In genomic region chr5:142814161-142814651, GRCm38 (mm10) we compare ENCODE assay signal across 8 mouse cellular contexts. TPM values are rescaled to one million over a fixed set of nuclear protein-coding genes. Genes with fewer than 3 reads are reported as not detected.
DNase-seq lines count a peak whose midpoint lies in the region; ATAC-seq and TF ChIP-seq lines count a peak whose summit lies in the region.

No protein-coding gene starts in this region.

- H3K36me3 ChIP-seq in ES-Bruce4 (ENCODE audit: control insufficient read depth, insufficient read depth, low read length, poor library complexity, severe bottlenecking) = no peaks in the 10 kb centered on the region
- H3K36me3 ChIP-seq in embryonic facial prominence, embryonic 12.5 days = peaks cover 19% of the 10 kb centered on the region
- no peaks in the 10 kb centered on the region for H3K36me3 ChIP-seq in heart, postnatal 0 days (replicated peaks; ENCODE audit: control insufficient read depth, insufficient read depth, low read length)
- H3K36me3 ChIP-seq in midbrain, embryonic 10.5 days = peaks cover 26% of the 10 kb centered on the region

- H3K27ac ChIP-seq in ES-Bruce4 (ENCODE audit: insufficient read depth, low read length) = no peak overlapping the region
- peak overlapping the region; percentile 100 for H3K27ac ChIP-seq in embryonic facial prominence, embryonic 12.5 days
- peak overlapping the region; percentile 99 for H3K27ac ChIP-seq in heart, postnatal 0 days (ENCODE audit: low read depth)
- H3K27ac ChIP-seq in midbrain, embryonic 10.5 days (replicated peaks) = peak overlapping the region; percentile 100

- TF ChIP-seq CTCF in ES-Bruce4 (IDR thresholded peaks at IDR 0.05; ENCODE audit: low read depth, low read length) = no peak
- TF ChIP-seq CTCF in heart, postnatal 0 days (IDR thresholded peaks at IDR 0.05; ENCODE audit: low read depth) = no peak

- H3K27me3 ChIP-seq in ES-Bruce4 (ENCODE audit: control insufficient read depth, insufficient read depth, low read length, poor library complexity, severe bottlenecking) = peaks cover 25% of the 10 kb centered on the region
- H3K27me3 ChIP-seq in embryonic facial prominence, embryonic 12.5 days = no peaks in the 10 kb centered on the region
- no peaks in the 10 kb centered on the region for H3K27me3 ChIP-seq in heart, postnatal 0 days (ENCODE audit: control insufficient read depth, insufficient read depth, low read length)
- H3K27me3 ChIP-seq in midbrain, embryonic 10.5 days (ENCODE audit: low read depth, poor library complexity, severe bottlenecking) = no peaks in the 10 kb centered on the region

- DNase-seq in embryo, embryonic 11 days = peak; percentile 63
- DNase-seq in embryo, embryonic 9.5 days (ENCODE audit: extremely low spot score) = no peak
- peak; percentile 64 for DNase-seq in heart, postnatal 0 days (ENCODE audit: low spot score)
- peak; percentile 60 to 73 for DNase-seq in kidney, postnatal 4 days
- DNase-seq in midbrain, embryonic 10.5 days (ENCODE audit: low spot score) = no peak
- DNase-seq in Muller cell, postnatal 12 days (ENCODE audit: inconsistent ontology term) = no peak

- no peak overlapping the region for H3K9ac ChIP-seq in ES-Bruce4 (ENCODE audit: low read depth, poor library complexity, severe bottlenecking)
- H3K9ac ChIP-seq in embryonic facial prominence, embryonic 12.5 days = peak overlapping the region; percentile 100
- peak overlapping the region; percentile 98 for H3K9ac ChIP-seq in heart, postnatal 0 days (replicated peaks; ENCODE audit: low read depth, low read length)

- H3K9me3 ChIP-seq in ES-Bruce4 (replicated peaks; ENCODE audit: control insufficient read depth, insufficient read depth, low read length, poor library complexity, severe bottlenecking) = no peaks in the 10 kb centered on the region
- no peaks in the 10 kb centered on the region for H3K9me3 ChIP-seq in embryonic facial prominence, embryonic 12.5 days
- no peaks in the 10 kb centered on the region for H3K9me3 ChIP-seq in heart, postnatal 0 days (replicated peaks; ENCODE audit: control insufficient read depth, low read length)
- no peaks in the 10 kb centered on the region for H3K9me3 ChIP-seq in midbrain, embryonic 10.5 days (replicated peaks)

- ATAC-seq in embryonic facial prominence, embryonic 12.5 days (ENCODE audit: insufficient number of reproducible peaks, insufficient read depth, low FRiP score, low TSS enrichment) = no peak
- ATAC-seq in heart, postnatal 0 days (ENCODE audit: insufficient read depth, low read depth) = 0 out of 2 replicates have a peak, but pooled peaks have one; percentile 10

- peak overlapping the region; percentile 97 for H3K4me2 ChIP-seq in embryonic facial prominence, embryonic 12.5 days (replicated peaks)
- H3K4me2 ChIP-seq in heart, postnatal 0 days (ENCODE audit: low read depth, low read length) = peak overlapping the region; percentile 92

- TF ChIP-seq POLR2A in ES-Bruce4 (IDR thresholded peaks at IDR 0.05; ENCODE audit: insufficient read depth, low read length) = no peak

- H3K4me3 ChIP-seq in ES-Bruce4 (ENCODE audit: low read depth, low read length) = peak overlapping the region; percentile 0; the same call in 1 of the 2 replicates
- H3K4me3 ChIP-seq in embryonic facial prominence, embryonic 12.5 days = peak overlapping the region; percentile 97
- peak overlapping the region; percentile 88 for H3K4me3 ChIP-seq in heart, postnatal 0 days (ENCODE audit: low read depth, low read length)
- H3K4me3 ChIP-seq in midbrain, embryonic 10.5 days = peak overlapping the region; percentile 99

- WGBS in embryonic facial prominence, embryonic 12.5 days = 1% methylated on average over 22 of the region's 22 CpGs
- WGBS in heart, postnatal 0 days = under 1% methylated on average over 22 of the region's 22 CpGs
- WGBS in midbrain, embryonic 10.5 days = under 1% methylated on average over 22 of the region's 22 CpGs

- peaks cover 6% of the 10 kb centered on the region for H3K4me1 ChIP-seq in ES-Bruce4 (ENCODE audit: control insufficient read depth, insufficient read depth, low read length)
- peaks cover 37% of the 10 kb centered on the region for H3K4me1 ChIP-seq in embryonic facial prominence, embryonic 12.5 days
- peaks cover 31% of the 10 kb centered on the region for H3K4me1 ChIP-seq in heart, postnatal 0 days (ENCODE audit: control insufficient read depth, insufficient read depth)
- peaks cover 63% of the 10 kb centered on the region for H3K4me1 ChIP-seq in midbrain, embryonic 10.5 days

- no peak for TF ChIP-seq EP300 in ES-Bruce4 (IDR thresholded peaks at IDR 0.05; ENCODE audit: insufficient read depth, low read depth, low read length)
- TF ChIP-seq EP300 in heart, postnatal 0 days (IDR thresholded peaks at IDR 0.05; ENCODE audit: low read depth) = no peak

RNA-seq across cellular contexts. Expression of gene Tnrc18, which starts 3.3 kb away (rescaled TPM):
- 13.9 and 20.2 TPM in 2 replicates for polyA plus RNA-seq in ES-Bruce4 (2011; ENCODE audit: insufficient read depth, insufficient read length, low read depth, missing spikeins)
- polyA plus RNA-seq in embryonic facial prominence, embryonic 12.5 days (2016; fragmentation: Nextera tagmentation; extraction: Ambion mirVana) = 61.0 and 65.5 TPM in 2 replicates
- 69.3 and 79.0 TPM in 2 replicates for total RNA-seq in heart, postnatal 0 days (2014; rRNA removed; ENCODE audit: low replicate concordance)
- 10.4 TPM in 2 replicates for polyA plus RNA-seq in heart, postnatal 0 days (2015; fragmentation: Nextera tagmentation; extraction: Ambion mirVana)
- 18.7 and 23.2 TPM in 2 replicates for polyA plus RNA-seq in midbrain, embryonic 10.5 days (2016; fragmentation: Nextera tagmentation; extraction: Ambion mirVana)

Comparison
In these comparisons a context has a peak if more than half of its experiments do, and no peak if none do; other contexts are left out.
1. DNase-seq: peak in embryo, embryonic 11 days (single experiment), heart, postnatal 0 days (single experiment) and kidney, postnatal 4 days (2 of 2); none in embryo, embryonic 9.5 days (single experiment), midbrain, embryonic 10.5 days (single experiment) and Muller cell, postnatal 12 days (single experiment).
2. H3K4me3 ChIP-seq: peak in every context shown above with its lines; median percentile 99 in midbrain, embryonic 10.5 days; 97 in embryonic facial prominence, embryonic 12.5 days; 88 in heart, postnatal 0 days; 0 in ES-Bruce4.